Mouse (Mus musculus): ENCODE measurements around the gene Pigw. TPM values are rescaled to one million over a fixed set of nuclear protein-coding genes. Genes with fewer than 3 reads are reported as not detected.

The Pigw gene
- total RNA-seq, 2 experiments from 2014 or later, result 4.0 to 5.5 TPM

DNA sequence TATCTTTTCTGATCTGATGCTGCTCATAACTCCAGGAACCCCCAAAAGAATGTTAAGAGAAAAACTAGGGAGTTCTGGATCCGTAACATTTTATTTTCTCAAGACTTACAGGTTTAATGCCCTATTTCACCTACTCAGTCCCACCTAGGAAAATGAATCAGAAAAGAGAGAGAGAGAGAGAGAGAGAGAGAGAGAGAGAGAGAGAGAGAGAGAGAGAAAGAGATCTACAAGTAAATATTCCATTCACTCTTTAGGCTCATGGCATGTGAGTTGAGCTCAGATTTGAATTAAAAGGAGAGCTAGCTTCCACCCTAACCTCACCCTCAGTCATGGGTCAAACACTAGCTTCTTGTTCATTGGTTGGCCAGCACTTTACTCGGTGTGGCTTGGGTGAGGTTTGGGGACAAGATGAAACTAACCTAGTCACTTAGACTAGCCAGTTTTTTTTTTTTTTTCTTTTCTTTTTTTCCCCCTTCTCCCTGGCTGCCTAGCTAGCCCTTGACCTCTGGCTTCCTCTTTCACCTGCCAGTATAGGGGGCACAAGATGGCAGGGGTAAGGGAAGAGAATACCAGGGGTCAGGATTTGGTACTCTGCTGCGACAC is 52.1 kb downstream of the Pigw start:
- intact Hi-C loops (cut with DNase I), result no loop called here
- no peak for DNase-seq

DNA sequence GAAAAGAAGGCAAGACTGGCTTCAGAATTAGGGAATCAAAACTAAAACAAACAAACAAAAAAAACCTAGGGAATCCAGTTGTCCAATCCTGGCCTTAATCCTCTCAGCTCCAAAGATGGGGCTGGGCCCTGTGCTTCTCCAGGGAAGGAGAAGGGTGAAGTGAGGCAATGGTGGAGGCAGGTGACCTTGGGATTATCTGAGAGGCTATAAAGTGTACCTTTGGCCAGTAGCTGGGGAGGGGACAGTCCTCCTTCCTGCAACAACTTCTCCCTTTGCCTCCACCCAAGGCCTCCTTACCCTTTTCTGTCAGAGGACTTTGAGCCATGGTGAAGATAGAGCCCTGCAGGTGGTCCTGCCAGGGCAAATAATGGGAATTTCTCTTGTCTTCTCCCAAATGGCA is 52.6 kb downstream of the Pigw start:
- no peak for DNase-seq

More for the DNA sequence above, 52.6 kb downstream of the Pigw start:
- intact Hi-C loops (cut with DNase I), result no loop called here

Small RNA genes lying within 50 kb of the gene (microRNA-seq; reads per million reads assigned to microRNA genes)
- 0 reads per million in 2 experiments for gene Gm23564

Other genes with a start within 250 kb of the Pigw start
- gene Mrm1, start 60.8 kb downstream of the Pigw start, total RNA-seq (2021), result 1 to 10 TPM; 6.0 to 8.9 TPM
- gene Dhrs11, start 51.3 kb downstream of the Pigw start, total RNA-seq (2021), result 10 to 100 TPM; 30.6 to 33.4 TPM
- 10 to 100 TPM; 30.6 to 40.6 TPM for gene Ggnbp2, start 9.5 kb downstream of the Pigw start, total RNA-seq (2021)
- 1 to 10 TPM; 1.9 to 3.6 TPM for gene Myo19, start 137 bp downstream of the Pigw start, total RNA-seq (2021)
- 10 to 100 TPM; 11.7 to 12.8 TPM for gene Znhit3, start 36.1 kb upstream of the Pigw start, total RNA-seq (2021)
- 10 to 100 TPM; 12.9 to 14.6 TPM for gene Car4, start 77.5 kb upstream of the Pigw start, total RNA-seq (2021)